Mouse (Mus musculus): ENCODE results near the gene Rtl8c. TPM values are rescaled to one million over a fixed set of nuclear protein-coding genes. Genes with fewer than 3 reads are reported as not detected.
A peak's percentile ranks its signal among the peaks of the same experiment; 100 is the strongest.
"Not testable (repeated sequence)": the region's sequence is repeated elsewhere in the genome, so short reads cannot be mapped to it uniquely, and the experiment has no call there.

The Rtl8c gene
- polyA plus RNA-seq, 1 experiment from 2014 or later = 31.3 TPM

- Histone ChIP-seq H3K9ac (ENCODE audit: low read length) (no peak overlapping the region), H3K27me3 (ENCODE audit: control insufficient read depth, insufficient read depth, low read length) (no peaks in the 10 kb centered on the region), H3K27ac (ENCODE audit: low read depth, low read length) (no peak overlapping the region), H3K4me3 (ENCODE audit: low read depth, low read length) (no peak overlapping the region), H3K9me3 (ENCODE audit: control insufficient read depth, low read length) (no peaks in the 10 kb centered on the region), H3K36me3 (ENCODE audit: control insufficient read depth, insufficient read depth, low read length) (no peaks in the 10 kb centered on the region), H3K4me1 (replicated peaks; ENCODE audit: control insufficient read depth, insufficient read depth, low read length) (no peaks in the 10 kb centered on the region), H3K4me2 (ENCODE audit: low read depth, low read length, severe bottlenecking) (no peak overlapping the region)
- DNase-seq (ENCODE audit: low spot score) = peak; percentile 55
- no peak for ATAC-seq (replicated peaks; ENCODE audit: low FRiP score)
- 6% methylated on average over 3 of the region's 3 CpGs for WGBS
These were observed 2.7 kb downstream of the Rtl8c start for GRCm38 (mm10) chrX:53610571-53610970.

GRCm38 (mm10) chrX:53611395-53611794 is 3.6 kb downstream of the Rtl8c start:
- H3K4me3 ChIP-seq (ENCODE audit: low read depth, low read length); H3K9me3 ChIP-seq (ENCODE audit: control insufficient read depth, low read length); H3K4me1 ChIP-seq (replicated peaks; ENCODE audit: control insufficient read depth, insufficient read depth, low read length); H3K9ac ChIP-seq (ENCODE audit: low read length); H3K27ac ChIP-seq (ENCODE audit: low read depth, low read length); DNase-seq (ENCODE audit: low spot score); H3K4me2 ChIP-seq (ENCODE audit: low read depth, low read length, severe bottlenecking); H3K27me3 ChIP-seq (ENCODE audit: control insufficient read depth, insufficient read depth, low read length); ATAC-seq (replicated peaks; ENCODE audit: low FRiP score); H3K36me3 ChIP-seq (ENCODE audit: control insufficient read depth, insufficient read depth, low read length): not testable (repeated sequence)

GRCm38 (mm10) chrX:53638107-53638506 is 30.3 kb downstream of the Rtl8c start:
- not testable (repeated sequence) for ATAC-seq (replicated peaks; ENCODE audit: low FRiP score); H3K27ac ChIP-seq (ENCODE audit: low read depth, low read length); H3K27me3 ChIP-seq (ENCODE audit: control insufficient read depth, insufficient read depth, low read length); H3K4me3 ChIP-seq (ENCODE audit: low read depth, low read length); H3K4me1 ChIP-seq (replicated peaks; ENCODE audit: control insufficient read depth, insufficient read depth, low read length); H3K9ac ChIP-seq (ENCODE audit: low read length); H3K36me3 ChIP-seq (ENCODE audit: control insufficient read depth, insufficient read depth, low read length); H3K4me2 ChIP-seq (ENCODE audit: low read depth, low read length, severe bottlenecking); DNase-seq (ENCODE audit: low spot score); H3K9me3 ChIP-seq (ENCODE audit: control insufficient read depth, low read length)
- WGBS = 51% methylated on average over 3 of the region's 3 CpGs

- not testable (repeated sequence) for H3K36me3 ChIP-seq (ENCODE audit: control insufficient read depth, insufficient read depth, low read length); H3K4me3 ChIP-seq (ENCODE audit: low read depth, low read length); DNase-seq (ENCODE audit: low spot score); H3K27ac ChIP-seq (ENCODE audit: low read depth, low read length); H3K9me3 ChIP-seq (ENCODE audit: control insufficient read depth, low read length); H3K9ac ChIP-seq (ENCODE audit: low read length); H3K27me3 ChIP-seq (ENCODE audit: control insufficient read depth, insufficient read depth, low read length); H3K4me2 ChIP-seq (ENCODE audit: low read depth, low read length, severe bottlenecking); ATAC-seq (replicated peaks; ENCODE audit: low FRiP score); H3K4me1 ChIP-seq (replicated peaks; ENCODE audit: control insufficient read depth, insufficient read depth, low read length)
- 36% methylated on average over 3 of the region's 4 CpGs for WGBS
These were observed 34.8 kb downstream of the Rtl8c start for GRCm38 (mm10) chrX:53642604-53642979.

- H3K27me3 ChIP-seq (ENCODE audit: control insufficient read depth, insufficient read depth, low read length); H3K27ac ChIP-seq (ENCODE audit: low read depth, low read length); H3K36me3 ChIP-seq (ENCODE audit: control insufficient read depth, insufficient read depth, low read length); H3K4me1 ChIP-seq (replicated peaks; ENCODE audit: control insufficient read depth, insufficient read depth, low read length); H3K9me3 ChIP-seq (ENCODE audit: control insufficient read depth, low read length); H3K9ac ChIP-seq (ENCODE audit: low read length): not testable (repeated sequence)
- Histone ChIP-seq H3K4me2 (ENCODE audit: low read depth, low read length, severe bottlenecking) (peak within 1 kb of the TSS; percentile 34; the same call in 1 of the 2 replicates), H3K4me3 (ENCODE audit: low read depth, low read length) (peak within 1 kb of the TSS; percentile 25)
- 14% methylated on average over 11 of the region's 50 CpGs for WGBS
- peak; percentile 95 for ATAC-seq (replicated peaks; ENCODE audit: low FRiP score)
- DNase-seq (ENCODE audit: low spot score) = peak; percentile 83
These were observed 35.4 kb downstream of the Rtl8c start, which contains the start of gene Rtl8a for GRCm38 (mm10) chrX:53642980-53643961. TSS of gene Rtl8a (minus strand) at chrX:53643682.

- Histone ChIP-seq H3K4me3 (ENCODE audit: low read depth, low read length) (no peak overlapping the region), H3K4me1 (replicated peaks; ENCODE audit: control insufficient read depth, insufficient read depth, low read length) (no peaks in the 10 kb centered on the region), H3K9ac (ENCODE audit: low read length) (no peak overlapping the region), H3K4me2 (ENCODE audit: low read depth, low read length, severe bottlenecking) (no peak overlapping the region), H3K27me3 (ENCODE audit: control insufficient read depth, insufficient read depth, low read length) (no peaks in the 10 kb centered on the region), H3K9me3 (ENCODE audit: control insufficient read depth, low read length) (no peaks in the 10 kb centered on the region), H3K27ac (ENCODE audit: low read depth, low read length) (no peak overlapping the region), H3K36me3 (ENCODE audit: control insufficient read depth, insufficient read depth, low read length) (no peaks in the 10 kb centered on the region)
- no peak for ATAC-seq (replicated peaks; ENCODE audit: low FRiP score)
- WGBS = 87% methylated on average over 6 of the region's 6 CpGs
- DNase-seq (ENCODE audit: low spot score) = no peak
These were observed 38.1 kb downstream of the Rtl8c start for GRCm38 (mm10) chrX:53645885-53646284.

GRCm38 (mm10) chrX:53652917-53653316 is 45.1 kb downstream of the Rtl8c start:
- H3K27ac ChIP-seq (ENCODE audit: low read depth, low read length); H3K36me3 ChIP-seq (ENCODE audit: control insufficient read depth, insufficient read depth, low read length); H3K27me3 ChIP-seq (ENCODE audit: control insufficient read depth, insufficient read depth, low read length); DNase-seq (ENCODE audit: low spot score); H3K4me1 ChIP-seq (replicated peaks; ENCODE audit: control insufficient read depth, insufficient read depth, low read length); H3K9me3 ChIP-seq (ENCODE audit: control insufficient read depth, low read length); H3K9ac ChIP-seq (ENCODE audit: low read length); H3K4me3 ChIP-seq (ENCODE audit: low read depth, low read length); ATAC-seq (replicated peaks; ENCODE audit: low FRiP score); H3K4me2 ChIP-seq (ENCODE audit: low read depth, low read length, severe bottlenecking): not testable (repeated sequence)
- 61% methylated on average over 4 of the region's 4 CpGs for WGBS
